Mouse (Mus musculus) brain, embryonic 18.5 days (tissue): ENCODE data around the gene Dnajb5.

Experiments
- DNase-seq: peaks from one replicate; pipeline ENCODE4 v3.0.0-alpha.2; 2012; ENCODE audit warnings: low read depth, low spot score

Gene Dnajb5

DNA sequence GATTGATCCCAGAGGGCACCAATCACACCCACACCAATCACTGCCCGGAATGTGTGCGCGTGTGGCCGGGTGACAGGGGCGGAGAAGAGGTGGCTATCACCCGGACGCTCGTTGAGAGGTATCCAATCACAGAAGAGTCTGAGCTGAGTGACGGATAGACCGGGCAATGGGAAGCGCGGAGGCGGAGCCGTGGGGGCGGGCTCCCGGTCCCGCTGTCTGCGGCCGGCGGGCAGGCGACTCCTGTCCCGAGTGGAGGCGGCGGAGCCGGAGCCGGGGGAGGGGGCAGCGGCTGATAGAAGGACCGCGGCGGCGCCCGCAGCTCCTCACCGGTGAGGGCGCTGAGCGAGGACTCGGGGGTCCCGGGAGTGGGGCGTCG, at the start of gene Dnajb5:
TSS of gene Dnajb5 (plus strand) at position 139 of the 376 bp plus-strand sequence.
- peak; percentile 98 for DNase-seq

DNA sequence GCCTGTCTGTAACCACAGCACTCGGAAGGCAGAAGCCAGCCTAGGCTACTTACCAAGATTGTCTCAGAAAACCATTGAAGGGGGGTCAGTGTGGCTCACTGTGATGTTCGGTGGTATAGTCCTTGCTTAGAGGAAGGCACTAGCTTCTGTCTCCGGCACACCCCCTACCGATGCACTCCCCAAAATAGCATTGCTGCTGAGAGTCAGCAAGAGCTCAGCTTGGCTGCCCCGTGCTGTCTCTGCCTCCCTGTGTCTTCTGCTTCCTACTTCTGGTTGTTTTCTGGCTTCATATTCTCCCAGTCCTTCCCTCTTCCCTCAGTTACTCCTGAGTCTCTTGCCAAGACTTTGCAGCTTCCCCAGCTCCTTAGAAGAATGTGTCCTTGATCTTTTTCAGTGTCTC, 48.7 kb upstream of the Dnajb5 start:
- DNase-seq: no peak

- no peak for DNase-seq
Measured at GRCm38 (mm10) chr4:42902174-42902573, 47.4 kb upstream of the Dnajb5 start.

- no peak for DNase-seq
Measured at GRCm38 (mm10) chr4:42902730-42903129, 46.9 kb upstream of the Dnajb5 start.

DNA sequence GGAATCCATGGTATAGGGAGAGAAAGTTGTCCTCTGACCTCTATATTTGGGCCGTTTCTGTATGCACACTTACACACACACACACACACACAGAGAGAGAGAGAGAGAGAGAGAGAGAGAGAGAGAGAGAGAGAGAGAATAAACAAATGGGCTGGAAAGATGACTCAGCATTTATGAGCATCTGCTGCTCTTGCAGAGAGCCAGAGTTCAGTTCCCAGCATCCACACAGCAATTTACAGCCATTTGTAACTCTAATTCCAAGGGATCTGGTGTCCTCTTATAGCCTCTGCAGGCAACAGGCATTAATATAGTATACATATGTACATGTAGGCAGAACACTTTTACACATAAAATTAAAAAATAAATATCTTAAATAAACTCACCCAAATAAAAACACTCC, 45.7 kb upstream of the Dnajb5 start:
- DNase-seq: no peak

GRCm38 (mm10) chr4:42904523-42904922, 45.1 kb upstream of the Dnajb5 start:
- no peak for DNase-seq

DNA sequence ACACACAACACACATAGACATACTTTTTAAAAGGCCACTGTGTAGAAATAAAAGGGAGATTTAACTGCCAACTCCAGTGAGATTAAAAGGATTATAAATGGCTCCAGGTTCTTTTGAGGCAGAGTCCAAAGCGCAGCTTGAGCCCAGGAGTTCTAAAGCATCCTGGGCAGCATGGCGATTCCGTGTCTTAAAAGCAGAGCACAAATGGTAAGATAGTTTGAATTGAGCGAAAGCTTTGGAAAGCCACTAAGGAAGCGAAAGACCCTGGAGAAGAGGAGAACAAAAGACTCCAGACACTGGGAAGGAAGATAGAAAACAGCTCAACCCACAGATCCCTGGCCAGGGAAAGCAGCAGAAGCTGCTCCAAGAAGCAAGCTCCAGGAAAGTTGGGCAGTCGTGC, 44.6 kb upstream of the Dnajb5 start:
- DNase-seq: no peak

GRCm38 (mm10) chr4:42913391-42913790, 36.2 kb upstream of the Dnajb5 start:
- no peak for DNase-seq

DNA sequence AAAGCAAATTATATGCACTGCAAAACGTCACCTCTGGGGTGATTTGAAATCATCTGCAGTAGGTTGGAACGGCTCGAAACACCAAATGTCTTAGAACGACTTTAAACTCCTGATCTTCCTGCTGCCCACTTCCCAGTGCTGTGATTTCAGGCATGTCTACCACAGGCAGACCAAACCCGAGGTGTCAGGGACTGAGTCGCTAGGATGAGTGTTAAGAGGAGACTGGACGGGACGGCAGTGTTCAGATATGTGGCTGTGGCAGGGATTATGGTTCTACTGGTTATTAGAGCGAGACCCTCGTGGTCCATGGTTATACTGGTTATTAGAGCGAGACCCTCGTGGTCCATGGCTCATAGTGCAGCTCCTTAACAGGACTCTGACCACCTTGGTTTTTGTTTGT, 34.3 kb upstream of the Dnajb5 start:
- DNase-seq: no peak

DNA sequence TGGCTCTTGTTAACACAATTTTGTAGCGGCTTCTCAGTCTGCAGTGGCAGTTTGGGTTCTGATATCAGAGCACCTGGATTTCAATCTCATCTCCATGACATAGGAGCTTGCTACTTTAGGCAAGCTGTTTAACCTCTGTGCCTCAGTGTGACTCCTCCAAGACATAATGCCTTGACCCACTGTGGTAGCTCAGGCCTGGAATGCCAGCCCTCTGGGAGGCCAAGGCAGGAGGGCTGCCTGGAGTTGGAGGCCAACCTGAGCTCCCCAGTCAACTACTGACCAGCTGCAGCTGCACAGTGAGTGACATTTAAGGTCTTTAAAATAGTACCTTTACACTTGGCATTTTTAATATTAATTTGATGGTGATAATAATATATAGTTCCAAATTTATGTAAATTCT, 33.6 kb upstream of the Dnajb5 start:
- no peak for DNase-seq

GRCm38 (mm10) chr4:42916617-42917401, 32.8 kb upstream of the Dnajb5 start, which contains the start of gene Phf24:
TSS of gene Phf24 (plus strand) at chr4:42916660.
- peak; percentile 34 for DNase-seq

DNA sequence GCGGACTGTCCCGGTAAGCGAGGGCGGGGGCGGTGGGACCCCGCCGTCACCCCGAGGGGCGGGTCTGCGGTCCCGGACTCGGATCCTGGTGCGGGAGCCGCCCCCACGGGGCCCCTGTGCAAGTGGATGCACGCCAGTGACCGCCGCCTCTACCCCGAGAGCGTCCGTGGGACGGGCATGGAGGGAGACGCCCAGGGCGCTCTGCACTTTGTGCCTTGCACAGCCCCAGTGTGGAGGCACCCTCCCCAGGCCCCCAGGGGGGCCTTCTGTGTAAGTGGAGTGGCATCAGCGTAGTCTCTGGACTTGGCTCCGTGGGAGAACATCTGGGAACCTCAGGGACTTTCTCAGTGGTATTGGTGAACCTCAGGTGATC, 32.2 kb upstream of the Dnajb5 start:
- no peak for DNase-seq

- DNase-seq: no peak
Measured at GRCm38 (mm10) chr4:42920726-42921125, 28.9 kb upstream of the Dnajb5 start.

GRCm38 (mm10) chr4:42921536-42921935, 28.1 kb upstream of the Dnajb5 start:
- no peak for DNase-seq

DNA sequence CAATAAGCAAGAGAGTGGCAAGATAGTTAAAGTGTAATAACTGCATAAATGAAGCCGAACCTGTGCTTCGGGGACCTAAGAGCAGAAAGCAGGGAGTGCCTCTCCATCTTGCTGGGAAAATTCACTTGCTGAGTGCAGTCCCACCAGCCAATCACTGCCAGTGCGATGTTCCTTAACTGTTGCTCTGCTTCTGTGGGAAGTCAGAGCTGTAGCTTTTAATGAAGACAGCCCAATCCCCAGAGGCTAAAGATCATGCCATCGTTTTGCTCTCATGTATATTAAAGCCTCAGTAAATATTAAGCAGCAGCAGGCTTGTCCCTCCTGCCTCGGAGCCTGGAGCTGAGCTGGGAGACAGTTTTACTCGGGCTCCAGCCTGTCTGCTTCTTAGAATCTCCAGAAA, 27.6 kb upstream of the Dnajb5 start:
- no peak for DNase-seq

- DNase-seq: no peak
Measured at GRCm38 (mm10) chr4:42922461-42922860, 27.2 kb upstream of the Dnajb5 start.

- no peak for DNase-seq
Measured at GRCm38 (mm10) chr4:42924095-42924710, 25.4 kb upstream of the Dnajb5 start.

DNA sequence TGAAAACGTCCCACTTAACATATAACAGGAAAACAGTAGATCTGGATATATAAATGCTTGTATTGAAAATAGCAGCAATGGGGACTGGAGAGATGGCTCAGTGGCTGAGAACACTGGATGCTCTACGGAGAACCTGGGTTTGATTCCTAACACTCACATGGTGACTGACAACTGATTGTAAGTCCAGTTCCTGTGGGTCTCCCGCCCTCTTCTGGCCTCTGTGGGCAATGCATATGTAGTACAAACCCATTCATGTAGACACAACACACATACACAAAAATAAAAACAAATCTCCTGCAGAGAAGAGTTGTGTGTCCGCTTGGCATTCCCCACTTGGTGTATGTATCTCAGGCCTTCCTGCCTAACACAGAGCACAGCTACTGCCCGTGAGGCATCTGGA, 21.4 kb upstream of the Dnajb5 start:
- DNase-seq: no peak

- DNase-seq: no peak
Measured at GRCm38 (mm10) chr4:42928952-42929351, 20.7 kb upstream of the Dnajb5 start.

DNA sequence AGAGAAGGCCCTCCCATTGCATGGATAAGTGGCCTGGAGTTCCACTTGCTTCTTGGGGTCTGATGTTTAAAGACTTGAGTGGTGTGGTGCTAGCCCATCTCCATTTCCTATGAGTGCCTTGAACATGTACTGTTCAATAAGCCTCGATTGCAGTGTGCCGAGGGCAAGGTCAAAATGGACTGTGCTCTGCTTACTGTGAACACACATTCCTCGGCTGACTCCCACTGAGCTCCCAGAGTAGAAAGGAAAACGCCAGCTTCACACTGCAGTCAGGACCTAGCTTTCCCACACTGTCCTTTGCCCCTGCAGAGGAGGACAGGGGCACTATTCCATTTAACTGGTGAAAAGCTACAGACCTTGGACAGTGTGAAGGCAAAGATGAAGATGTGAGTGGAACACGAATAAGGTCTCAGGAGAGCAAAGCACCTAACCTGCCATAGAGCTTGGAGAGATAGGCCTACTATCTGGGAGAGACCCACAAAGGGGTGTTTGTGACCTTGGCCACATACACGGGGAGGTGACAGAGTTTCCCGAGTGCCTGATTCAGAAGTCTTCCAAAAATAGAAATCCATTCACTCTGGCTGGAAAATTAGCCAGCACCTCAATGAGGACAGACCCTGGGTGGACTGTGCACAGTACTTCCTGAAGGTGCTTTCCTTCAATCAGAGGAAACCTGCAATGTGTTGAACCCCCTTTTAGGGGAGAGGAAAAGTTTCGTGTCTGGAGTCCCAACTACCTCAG, 17.2 kb upstream of the Dnajb5 start:
- DNase-seq: no peak

DNA sequence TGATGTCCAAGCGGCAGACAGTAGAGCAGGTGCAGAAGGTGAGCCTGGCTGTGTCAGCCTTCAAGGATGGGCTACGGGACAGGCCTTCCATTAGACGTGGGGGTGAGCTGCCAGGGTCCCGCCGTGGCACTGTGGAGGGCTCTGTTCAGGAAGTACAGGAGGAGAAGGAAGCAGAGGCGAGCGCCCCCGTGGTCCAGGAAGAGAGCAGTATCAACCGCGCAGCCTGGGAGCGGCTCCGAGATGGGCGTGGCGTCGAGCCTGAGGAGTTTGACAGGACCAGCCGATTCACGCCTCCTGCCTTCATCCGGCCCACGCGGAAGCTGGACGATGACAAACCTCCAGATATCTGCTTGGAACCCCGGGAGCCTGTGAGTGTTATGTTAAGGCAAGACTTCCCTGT, 16.0 kb upstream of the Dnajb5 start:
- DNase-seq: no peak

GRCm38 (mm10) chr4:42941396-42941795, 8.2 kb upstream of the Dnajb5 start:
- DNase-seq: no peak

- no peak for DNase-seq
Measured at GRCm38 (mm10) chr4:42943341-42943740, 6.3 kb upstream of the Dnajb5 start.
